Mouse (Mus musculus) heart, adult 2 months (tissue): Measurements from ENCODE around the gene Sypl2.

Experiments
- CTCF ChIP-seq: fragments of 200-600 bp; IDR thresholded peaks from 2 replicates; pipeline ENCODE4 v1.8.1; 2022; ENCODE audit warnings: antibody characterized with exemption, mild to moderate bottlenecking, moderate library complexity
- EP300 ChIP-seq: fragments of 200-500 bp; IDR thresholded peaks from 2 replicates; pipeline ENCODE4 v1.6.1; 2011; ENCODE audit warnings: low read depth, low read length, control low read depth; ENCODE audit not compliant: insufficient read depth
- POLR2A ChIP-seq: fragments of 200-500 bp; IDR thresholded peaks from 2 replicates; pipeline ENCODE4 v1.6.1; 2011; ENCODE audit warnings: mild to moderate bottlenecking, low read depth, low read length, control low read depth; ENCODE audit not compliant: insufficient read depth

GRCm38 (mm10) chr3:108209946-108210770 is 16.3 kb downstream of the Sypl2 start:
- TF ChIP-seq POLR2A: peak; percentile 94
- TF ChIP-seq CTCF: no peak
- 0 out of 2 replicates have a peak, but pooled peaks have one; percentile 41 for TF ChIP-seq EP300
